Mouse (Mus musculus) cerebellum, adult 9-10 months (tissue): ENCODE measurements around the gene Ghr.

Experiments used
- DNase-seq: peaks from one replicate; pipeline ENCODE4 v3.0.0; 2022

Gene Ghr

DNA sequence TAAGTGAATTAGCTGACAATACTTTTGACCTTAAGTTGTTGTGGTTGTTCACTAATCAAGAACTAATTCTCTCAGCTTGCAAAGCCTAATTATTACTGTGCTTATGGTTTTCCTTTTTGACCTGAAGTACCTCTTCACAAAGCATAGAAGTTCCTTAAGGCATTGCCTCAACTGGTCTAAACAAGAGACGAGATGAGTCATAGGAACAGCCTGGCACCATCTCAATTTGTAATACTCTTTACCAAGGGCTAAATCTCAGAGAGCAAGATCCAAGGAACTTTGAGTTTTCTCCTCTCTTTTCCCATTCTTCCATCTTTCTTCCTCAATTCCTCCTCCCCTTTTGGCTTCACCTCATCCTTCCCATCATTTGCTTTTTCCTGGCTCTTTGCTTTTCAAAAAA lies 69.3 kb downstream of the Ghr start:
- no peak for DNase-seq

- no peak for DNase-seq
Observed at GRCm38 (mm10) chr15:3512380-3512779, 70.9 kb downstream of the Ghr start.

- DNase-seq, result no peak
Observed at GRCm38 (mm10) chr15:3511639-3512171, 71.6 kb downstream of the Ghr start.

DNA sequence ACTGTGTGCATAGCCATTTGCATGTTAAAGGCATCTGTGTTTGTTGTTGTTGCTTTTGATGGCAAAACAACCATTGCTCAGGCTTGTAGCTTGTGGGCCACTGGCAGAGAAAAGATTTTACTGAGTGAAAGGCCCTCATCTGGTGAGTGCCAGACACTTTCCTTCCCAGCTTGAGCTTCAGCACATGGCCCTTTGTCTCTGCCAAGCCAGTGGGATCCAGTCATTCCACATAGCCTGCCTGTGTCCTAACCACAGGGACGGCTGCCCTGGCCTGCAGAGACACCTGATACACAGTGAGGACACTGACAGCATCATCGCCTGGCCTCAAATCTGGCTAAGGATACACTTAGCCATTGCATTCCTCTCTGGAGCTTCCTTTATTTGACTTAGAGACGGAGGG lies 74.2 kb downstream of the Ghr start:
- DNase-seq, result no peak

DNA sequence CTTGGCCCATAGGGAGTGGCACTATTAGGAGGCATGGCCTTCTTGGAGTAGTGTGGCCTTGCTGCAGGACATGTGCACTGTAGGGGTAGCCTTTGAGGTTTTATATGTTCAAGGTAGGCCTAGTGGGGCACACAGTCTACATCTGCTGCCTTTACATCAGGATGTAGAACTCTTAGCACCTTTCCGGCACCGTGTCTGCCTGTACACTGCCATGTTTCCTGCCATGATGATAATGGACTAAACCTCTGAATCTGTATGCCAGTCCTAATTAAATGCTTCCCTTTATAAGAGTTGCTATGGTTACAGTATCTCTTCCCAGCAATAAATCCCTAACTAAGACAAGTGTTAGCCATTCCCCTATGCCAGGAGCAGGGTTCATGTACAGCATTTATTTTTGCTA lies 76.0 kb downstream of the Ghr start:
- no peak for DNase-seq

DNA sequence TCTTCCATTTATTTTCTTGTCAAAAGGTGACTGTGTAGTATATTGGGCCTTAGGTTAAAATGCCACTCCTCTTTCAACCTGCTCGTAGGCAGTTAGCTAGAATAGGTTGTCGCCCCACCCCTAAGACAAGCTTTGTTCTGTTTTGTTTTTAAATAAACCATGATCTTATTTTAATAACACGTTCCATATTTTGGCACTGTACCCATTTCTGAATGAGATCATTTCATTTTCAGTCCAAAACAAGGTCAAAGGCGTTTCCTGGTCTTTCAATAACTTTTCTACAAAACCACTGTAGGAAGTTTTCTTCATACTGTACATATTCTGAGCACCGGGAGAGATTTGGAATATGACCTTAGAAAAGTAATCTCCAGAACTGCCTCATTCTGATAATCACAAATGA lies 78.6 kb downstream of the Ghr start:
- no peak for DNase-seq

- no peak for DNase-seq
Observed at GRCm38 (mm10) chr15:3501683-3502082, 81.6 kb downstream of the Ghr start.

- no peak for DNase-seq
Observed at GRCm38 (mm10) chr15:3499020-3499419, 84.3 kb downstream of the Ghr start.

- no peak for DNase-seq
Observed at GRCm38 (mm10) chr15:3497946-3498580, 85.2 kb downstream of the Ghr start.

- no peak for DNase-seq
Observed at GRCm38 (mm10) chr15:3490868-3491267, 92.4 kb downstream of the Ghr start.

DNA sequence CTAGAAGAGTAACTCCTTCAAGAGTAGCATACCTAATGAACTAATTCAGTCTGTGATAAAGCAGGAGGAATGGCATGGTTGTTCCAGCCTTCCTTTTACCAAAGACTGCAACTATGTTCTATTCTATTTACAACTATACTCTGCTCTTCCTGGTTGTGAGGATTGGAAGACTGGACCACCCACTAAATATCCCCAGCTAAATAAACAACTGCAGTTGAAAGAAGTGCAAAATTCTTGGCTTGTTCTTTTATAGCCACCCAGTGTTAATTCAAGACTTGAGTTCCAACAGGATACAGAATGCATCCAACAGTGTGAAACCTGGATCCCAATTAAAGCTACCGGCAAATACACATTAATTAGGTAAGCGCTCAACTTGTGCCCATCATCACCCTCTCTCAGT lies 93.3 kb downstream of the Ghr start:
- DNase-seq, result no peak

DNA sequence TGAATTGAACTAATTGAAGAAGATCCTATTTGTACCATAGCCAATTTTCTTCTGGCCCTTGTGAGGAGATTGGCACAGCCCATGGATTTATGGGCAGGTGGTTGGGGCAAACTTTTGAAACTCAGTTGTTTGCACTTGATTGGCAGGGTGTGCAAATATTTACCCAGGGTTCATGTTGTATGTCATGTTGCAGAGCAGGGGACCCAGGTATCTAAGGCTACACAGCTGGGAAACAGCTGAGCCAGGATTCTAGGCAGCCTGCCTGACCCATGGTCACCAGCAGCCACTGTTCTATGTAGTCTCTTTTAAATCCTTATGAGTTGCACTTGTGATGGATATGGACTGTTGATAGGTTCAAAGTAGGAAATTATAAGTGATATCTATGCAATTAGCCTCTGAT lies 94.1 kb downstream of the Ghr start:
- DNase-seq, result no peak

GRCm38 (mm10) chr15:3488601-3489000 lies 94.7 kb downstream of the Ghr start:
- DNase-seq, result no peak

DNA sequence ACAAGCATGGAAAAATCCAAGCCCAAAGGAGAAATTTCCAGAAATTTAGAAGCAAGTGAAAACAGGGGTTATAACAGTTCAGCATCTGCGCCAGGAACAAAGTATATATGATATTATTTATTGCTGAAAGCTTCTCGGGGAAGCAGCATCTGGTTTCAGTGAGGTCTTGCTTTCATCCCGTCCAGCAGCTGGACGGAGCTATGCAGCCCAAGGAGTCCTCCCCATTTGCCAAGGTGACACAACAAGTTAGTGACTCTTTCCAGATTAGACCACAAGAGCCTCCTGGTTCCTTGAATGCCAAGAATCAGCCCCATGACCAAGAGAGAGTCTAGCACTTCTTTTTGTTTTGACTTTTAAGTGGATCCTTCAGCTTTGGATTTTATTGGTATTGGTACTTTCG lies 96.6 kb downstream of the Ghr start:
- no peak for DNase-seq

- no peak for DNase-seq
Observed at GRCm38 (mm10) chr15:3485367-3485766, 97.9 kb downstream of the Ghr start.

DNA sequence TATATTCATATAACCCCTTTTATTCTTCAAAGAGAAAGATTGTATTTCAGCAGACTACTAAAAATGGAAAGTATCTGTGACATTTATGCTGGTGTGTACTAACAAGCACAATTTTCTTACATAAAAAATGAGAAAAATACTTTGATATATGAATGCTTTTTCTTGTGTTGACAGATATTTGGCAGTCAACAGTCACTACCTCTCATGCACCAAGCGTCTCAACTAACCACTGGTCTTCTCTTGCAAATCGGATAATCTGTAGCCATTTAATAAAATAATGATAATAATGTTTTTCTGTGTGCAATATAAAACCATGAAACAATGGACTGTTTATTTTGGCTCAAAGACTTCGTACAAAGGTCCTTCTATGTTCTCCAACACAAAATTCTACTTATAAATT lies 99.8 kb downstream of the Ghr start:
- no peak for DNase-seq

- DNase-seq, result no peak
Observed at GRCm38 (mm10) chr15:3469230-3469629, 114.1 kb downstream of the Ghr start.

- no peak for DNase-seq
Observed at GRCm38 (mm10) chr15:3466608-3467007, 116.7 kb downstream of the Ghr start.

DNA sequence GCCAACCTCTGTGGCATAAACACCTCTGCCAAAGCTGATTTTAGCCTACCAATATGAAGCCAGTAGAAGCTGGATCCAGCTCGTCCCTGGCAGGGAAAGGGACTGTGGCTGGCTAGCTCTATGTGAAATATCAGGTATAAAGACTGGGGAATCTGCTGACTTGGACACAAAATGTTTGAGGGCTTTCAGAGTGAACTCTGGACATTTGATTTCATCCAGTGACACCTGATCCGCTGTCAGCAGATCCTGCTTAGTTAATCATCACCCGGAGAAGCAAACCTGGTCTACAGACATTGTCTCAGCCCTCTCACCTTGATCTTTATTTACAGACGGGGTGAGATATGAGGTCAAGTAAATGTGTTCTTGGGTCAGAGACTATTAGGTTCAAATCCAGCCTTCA lies 118.5 kb downstream of the Ghr start:
- DNase-seq, result no peak

- no peak for DNase-seq
Observed at GRCm38 (mm10) chr15:3456543-3456942, 126.7 kb downstream of the Ghr start.

DNA sequence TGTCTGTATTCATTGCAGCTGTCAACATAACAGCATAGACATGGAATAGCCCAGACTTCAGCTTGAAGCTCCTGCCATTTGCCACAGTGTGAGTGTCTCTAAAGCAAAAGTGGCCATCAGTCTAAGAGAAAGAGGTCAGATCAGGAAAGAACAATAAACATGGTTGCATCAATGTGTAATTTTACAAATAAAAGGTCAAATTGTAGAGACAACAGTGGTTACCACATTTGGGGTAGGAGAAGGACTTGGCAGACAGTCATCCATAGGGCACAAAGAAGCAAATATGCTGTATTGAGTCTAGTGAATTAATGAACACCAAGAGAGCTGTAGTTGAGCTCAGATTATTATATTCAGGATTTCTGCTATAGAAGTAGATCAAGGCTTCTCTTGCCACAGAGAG lies 127.7 kb downstream of the Ghr start:
- DNase-seq, result no peak

DNA sequence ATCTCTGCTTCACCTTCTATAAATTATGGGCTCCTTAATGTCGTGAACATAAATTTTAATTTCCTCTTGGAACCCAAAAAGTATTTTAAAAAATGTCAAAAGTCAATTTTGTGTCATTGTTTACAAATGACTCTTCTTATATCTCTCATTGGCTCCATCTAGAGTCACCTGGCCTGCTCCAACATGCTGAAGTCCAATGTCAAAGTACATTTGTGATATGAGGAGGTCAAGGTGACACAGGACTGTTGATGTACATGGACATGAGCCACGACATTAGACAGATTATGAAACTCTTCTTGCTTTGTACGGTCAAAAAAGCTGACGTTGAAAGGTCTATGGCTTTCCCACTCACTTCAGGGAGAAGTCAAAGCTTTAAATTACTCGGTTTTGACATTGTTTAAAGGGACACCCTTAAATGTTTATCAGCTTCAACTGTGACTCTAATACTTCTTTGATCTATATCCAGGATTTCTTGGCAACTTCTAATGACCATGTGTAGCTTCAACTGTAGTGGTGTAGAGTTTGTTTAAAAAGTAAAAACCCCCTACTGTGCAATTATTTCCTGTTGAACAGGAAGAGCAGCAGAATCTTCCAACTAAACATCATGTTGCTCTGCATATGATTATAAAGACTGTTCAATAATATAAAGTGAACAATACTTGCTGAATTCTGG lies 131.1 kb downstream of the Ghr start:
- DNase-seq, result no peak

- DNase-seq, result no peak
Observed at GRCm38 (mm10) chr15:3449564-3449963, 133.7 kb downstream of the Ghr start.

- DNase-seq, result no peak
Observed at GRCm38 (mm10) chr15:3445285-3445909, 137.9 kb downstream of the Ghr start.
